Mouse (Mus musculus) liver, embryonic 13.5 days (tissue): ENCODE results near the gene Ano2. TPM values are rescaled to one million over a fixed set of nuclear protein-coding genes. Genes with fewer than 3 reads are reported as not detected.

Experiments used
- ATAC-seq: fragments of 200-750 bp; cut with Nextera tagmentation; 2 replicates; pipeline ENCODE4 v1.8.0; 2017; ENCODE audit warnings: low read depth, mild to moderate bottlenecking, moderate number of reproducible peaks, moderate library complexity
- DNase-seq: peaks from one replicate; pipeline ENCODE4 v3.0.0; 2022
- H3K27ac ChIP-seq: fragments of 300-500 bp; sonication (generic); 2 replicates; pipeline ENCODE4 v1.5.1; 2015; ENCODE audit warnings: moderate library complexity, mild to moderate bottlenecking, inconsistent platforms
- H3K27me3 ChIP-seq: fragments of 300-500 bp; sonication (generic); 2 replicates; pipeline ENCODE4 v1.6.1; 2015; ENCODE audit warnings: mild to moderate bottlenecking, inconsistent platforms
- H3K36me3 ChIP-seq: fragments of 300-500 bp; sonication (generic); 2 replicates; pipeline ENCODE4 v1.6.1; 2015; ENCODE audit warnings: mild to moderate bottlenecking, inconsistent platforms
- H3K4me1 ChIP-seq: fragments of 300-500 bp; sonication (generic); replicated peaks from 2 replicates; pipeline ENCODE4 v1.6.1; 2015; ENCODE audit warnings: inconsistent platforms
- H3K4me2 ChIP-seq: fragments of 300-500 bp; sonication (generic); 2 replicates; pipeline ENCODE4 v1.6.1; 2015; ENCODE audit warnings: inconsistent platforms, mild to moderate bottlenecking, moderate library complexity
- H3K4me3 ChIP-seq: fragments of 300-500 bp; sonication (generic); replicated peaks from 2 replicates; pipeline ENCODE4 v1.5.1; 2015; ENCODE audit warnings: mild to moderate bottlenecking, inconsistent platforms
- H3K9ac ChIP-seq: fragments of 300-500 bp; sonication (generic); 2 replicates; pipeline ENCODE4 v1.6.1; 2015; ENCODE audit warnings: mild to moderate bottlenecking, inconsistent platforms
- H3K9me3 ChIP-seq: fragments of 300-500 bp; sonication (generic); replicated peaks from 2 replicates; pipeline ENCODE4 v1.6.1; 2016; ENCODE audit warnings: inconsistent platforms
- WGBS: fragments of 180-500 bp; shearing (Covaris S2); methylation state at CpG from one replicate; pipeline ENCODE4 v1.1.7; 2015; ENCODE audit not compliant: insufficient replicate concordance; 5-methylcytosine and 5-hydroxymethylcytosine counted together
- polyA plus RNA-seq: library from polyadenylated mRNA; unstranded; fragments of >200 nt; fragmentation: Nextera tagmentation; extraction: Ambion mirVana; gene quantifications from 2 replicates; pipeline ENCODE4 v1.2.1, GENCODE M21; 2015

Gene Ano2
- polyA plus RNA-seq, 1 experiment from 2014 or later: 0.18 TPM

- Histone ChIP-seq H3K4me1 (no peaks in the 10 kb centered on the region; the same call in 1 of the 2 replicates), H3K36me3 (no peaks in the 10 kb centered on the region), H3K9ac (no peak overlapping the region), H3K4me2 (no peak overlapping the region), H3K4me3 (no peak overlapping the region), H3K27ac (no peak overlapping the region), H3K27me3 (no peaks in the 10 kb centered on the region), H3K9me3 (no peaks in the 10 kb centered on the region)
- ATAC-seq: no peak
- DNase-seq: no peak
- 62% methylated on average over 2 of the region's 2 CpGs for WGBS
Measured at GRCm38 (mm10) chr6:126016991-126017390, 326.8 kb downstream of the Ano2 start.

GRCm38 (mm10) chr6:126018411-126018810 is 328.2 kb downstream of the Ano2 start:
- Histone ChIP-seq H3K27ac (no peak overlapping the region), H3K9me3 (no peaks in the 10 kb centered on the region), H3K4me2 (no peak overlapping the region), H3K36me3 (no peaks in the 10 kb centered on the region), H3K4me1 (no peaks in the 10 kb centered on the region), H3K27me3 (no peaks in the 10 kb centered on the region), H3K4me3 (no peak overlapping the region), H3K9ac (no peak overlapping the region)
- DNase-seq: no peak
- 53% methylated on average over 1 of the region's 1 CpGs for whole genome bisulfite sequencing
- no peak for ATAC-seq

DNA sequence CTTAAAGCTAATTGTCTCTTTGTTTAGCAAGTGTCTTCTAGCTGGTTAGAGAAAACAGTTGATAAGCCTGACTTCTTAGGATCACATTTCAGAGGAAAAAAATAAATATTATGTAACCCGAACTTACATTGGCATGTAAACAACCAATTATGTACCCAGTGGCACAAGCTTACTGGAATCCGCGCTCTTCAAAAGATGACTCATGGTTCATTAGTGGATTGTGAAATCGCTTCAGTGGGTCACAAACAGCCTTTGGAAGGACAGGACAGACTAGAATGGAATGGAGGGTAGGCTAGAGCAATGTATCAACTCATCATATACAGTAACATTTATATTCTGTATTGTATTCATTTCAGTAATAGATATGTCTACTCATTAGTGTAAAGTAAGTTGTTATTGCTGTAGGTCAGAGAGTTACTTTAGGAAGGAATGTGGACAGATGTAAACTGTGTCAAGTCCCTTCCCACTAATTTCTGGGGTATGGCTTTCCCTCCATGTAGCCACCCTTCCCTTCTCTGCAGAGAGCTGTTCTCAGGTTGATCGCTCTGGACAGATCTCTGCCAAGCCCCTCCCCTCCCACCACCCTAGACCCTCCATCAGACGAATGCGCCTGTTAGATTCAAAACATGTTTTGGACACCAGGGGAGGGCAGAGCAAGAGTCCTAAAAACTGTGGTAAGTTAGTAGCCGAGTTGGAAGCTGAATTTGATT is 343.6 kb downstream of the Ano2 start:
- no peak overlapping the region for H3K27ac ChIP-seq
- H3K4me3 ChIP-seq: no peak overlapping the region
- no peaks in the 10 kb centered on the region for H3K27me3 ChIP-seq
- no peaks in the 10 kb centered on the region for H3K36me3 ChIP-seq
- peaks cover 2% of the 10 kb centered on the region; the same call in 1 of the 2 replicates for H3K4me1 ChIP-seq
- whole genome bisulfite sequencing: 54% methylated on average over 8 of the region's 8 CpGs
- H3K4me2 ChIP-seq: no peak overlapping the region
- H3K9me3 ChIP-seq: no peaks in the 10 kb centered on the region
- DNase-seq (no peak), ATAC-seq (no peak)
- H3K9ac ChIP-seq: no peak overlapping the region

GRCm38 (mm10) chr6:126034403-126034724 is 344.1 kb downstream of the Ano2 start:
- ATAC-seq: no peak
- DNase-seq: no peak
- H3K27ac ChIP-seq: no peak overlapping the region

GRCm38 (mm10) chr6:126034728-126035127 is 344.5 kb downstream of the Ano2 start:
- Histone ChIP-seq H3K27ac (no peak overlapping the region), H3K36me3 (no peaks in the 10 kb centered on the region), H3K27me3 (no peaks in the 10 kb centered on the region), H3K4me3 (no peak overlapping the region), H3K9ac (no peak overlapping the region), H3K4me1 (peaks cover 2% of the 10 kb centered on the region; the same call in 1 of the 2 replicates), H3K4me2 (no peak overlapping the region), H3K9me3 (no peaks in the 10 kb centered on the region)
- DNase-seq (no peak), ATAC-seq (no peak)
- 59% methylated on average over 7 of the region's 7 CpGs for WGBS

More at GRCm38 (mm10) chr6:126034403-126034724, 344.1 kb downstream of the Ano2 start:
- Histone ChIP-seq H3K4me3 (no peak overlapping the region), H3K9me3 (no peaks in the 10 kb centered on the region), H3K36me3 (no peaks in the 10 kb centered on the region), H3K27me3 (no peaks in the 10 kb centered on the region), H3K9ac (no peak overlapping the region), H3K4me1 (peaks cover 2% of the 10 kb centered on the region; the same call in 1 of the 2 replicates), H3K4me2 (no peak overlapping the region)
- 32% methylated on average over 2 of the region's 2 CpGs for WGBS

- Histone ChIP-seq H3K36me3 (no peaks in the 10 kb centered on the region), H3K9me3 (no peaks in the 10 kb centered on the region), H3K4me3 (no peak overlapping the region), H3K27ac (no peak overlapping the region), H3K4me2 (no peak overlapping the region), H3K9ac (no peak overlapping the region), H3K27me3 (no peaks in the 10 kb centered on the region), H3K4me1 (peaks cover 2% of the 10 kb centered on the region; the same call in 1 of the 2 replicates)
- 40% methylated on average over 2 of the region's 2 CpGs for WGBS
- ATAC-seq (no peak), DNase-seq (no peak)
Measured at GRCm38 (mm10) chr6:126035621-126036020, 345.4 kb downstream of the Ano2 start.

GRCm38 (mm10) chr6:126045931-126046330 is 355.7 kb downstream of the Ano2 start:
- H3K27ac ChIP-seq: no peak overlapping the region
- H3K4me1 ChIP-seq: no peaks in the 10 kb centered on the region
- ATAC-seq: no peak
- 21% methylated on average over 4 of the region's 4 CpGs for WGBS
- DNase-seq: peak; percentile 3
- no peaks in the 10 kb centered on the region for H3K36me3 ChIP-seq
- H3K9me3 ChIP-seq: no peaks in the 10 kb centered on the region
- H3K27me3 ChIP-seq: no peaks in the 10 kb centered on the region
- no peak overlapping the region for H3K4me3 ChIP-seq
- no peak overlapping the region for H3K9ac ChIP-seq
- H3K4me2 ChIP-seq: no peak overlapping the region

DNA sequence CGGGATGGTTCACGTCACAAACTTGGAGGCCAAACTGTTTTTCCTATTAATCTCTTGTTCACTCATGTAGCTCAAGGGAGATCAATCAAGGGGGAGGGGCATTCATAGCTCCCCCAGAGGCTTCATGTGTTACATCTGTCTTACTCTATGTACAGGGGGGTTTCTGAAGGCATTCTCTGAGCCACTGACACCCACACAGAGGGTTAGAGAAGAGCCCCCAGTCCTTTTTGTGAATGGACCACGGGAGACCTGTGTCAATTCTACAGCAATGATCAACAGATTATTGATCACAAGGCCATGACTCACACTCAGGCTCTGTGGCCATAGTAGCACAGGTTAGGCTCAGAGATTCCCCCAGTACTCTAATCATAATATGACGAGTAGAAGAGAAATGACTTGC is 358.0 kb downstream of the Ano2 start:
- no peak for ATAC-seq
- Histone ChIP-seq H3K4me2 (no peak overlapping the region), H3K27me3 (no peaks in the 10 kb centered on the region), H3K27ac (no peak overlapping the region), H3K9me3 (no peaks in the 10 kb centered on the region), H3K36me3 (no peaks in the 10 kb centered on the region), H3K4me1 (no peaks in the 10 kb centered on the region), H3K4me3 (no peak overlapping the region), H3K9ac (no peak overlapping the region)
- WGBS: 52% methylated on average over 4 of the region's 4 CpGs
- no peak for DNase-seq

DNA sequence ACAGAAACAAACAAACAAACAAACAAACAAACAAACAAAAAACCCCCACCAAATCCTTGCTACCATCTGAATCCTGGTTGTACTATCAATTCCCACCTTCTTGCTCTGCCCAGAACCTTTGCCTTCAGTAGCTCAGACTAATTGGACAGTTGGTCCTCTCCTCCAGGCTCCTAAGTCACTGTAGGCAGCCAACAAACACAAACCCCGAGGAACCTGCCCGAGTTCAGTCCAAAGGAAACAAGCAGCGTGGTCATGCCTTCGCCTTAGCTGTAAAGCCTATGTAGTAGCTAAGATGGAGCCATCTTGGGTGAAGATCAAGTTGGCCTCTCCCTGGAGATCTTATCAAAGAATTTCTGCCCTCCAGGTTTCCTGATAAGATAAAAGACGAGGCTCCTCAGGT is 362.9 kb downstream of the Ano2 start:
- Histone ChIP-seq H3K4me2 (no peak overlapping the region), H3K4me3 (no peak overlapping the region), H3K4me1 (no peaks in the 10 kb centered on the region), H3K36me3 (no peaks in the 10 kb centered on the region), H3K9me3 (no peaks in the 10 kb centered on the region), H3K9ac (no peak overlapping the region), H3K27ac (no peak overlapping the region), H3K27me3 (no peaks in the 10 kb centered on the region)
- WGBS: 61% methylated on average over 5 of the region's 5 CpGs
- ATAC-seq (no peak), DNase-seq (no peak)

- no peak overlapping the region for H3K4me3 ChIP-seq
- no peaks in the 10 kb centered on the region for H3K27me3 ChIP-seq
- 48% methylated on average over 3 of the region's 3 CpGs for WGBS
Measured at GRCm38 (mm10) chr6:126057706-126058105, 367.5 kb downstream of the Ano2 start.

DNA sequence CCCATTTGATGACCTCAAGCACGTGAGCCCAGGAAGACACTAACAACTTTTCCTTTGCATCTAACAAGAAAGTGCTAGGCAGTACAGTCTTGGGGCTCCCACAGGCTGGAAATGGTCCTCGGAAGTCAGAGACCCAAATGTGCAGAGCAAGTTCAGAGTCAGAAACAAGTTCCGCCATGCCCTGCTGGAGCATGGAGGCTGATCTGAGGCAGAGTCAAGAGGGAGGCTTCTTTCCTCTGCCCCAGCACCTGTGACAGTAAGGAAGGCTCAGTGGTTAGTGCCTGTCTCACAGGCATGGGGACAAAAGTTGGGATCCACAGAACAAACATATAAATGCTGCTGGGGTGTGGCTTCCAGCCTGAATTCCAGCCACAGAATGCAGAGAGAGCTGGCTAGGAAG is 390.3 kb downstream of the Ano2 start:
- no peak for ATAC-seq
- no peak overlapping the region for H3K4me3 ChIP-seq
- no peaks in the 10 kb centered on the region for H3K4me1 ChIP-seq
- H3K27me3 ChIP-seq: no peaks in the 10 kb centered on the region
- 70% methylated on average over 3 of the region's 3 CpGs for WGBS
- no peak overlapping the region for H3K4me2 ChIP-seq
- DNase-seq: no peak
- H3K36me3 ChIP-seq: no peaks in the 10 kb centered on the region
- no peaks in the 10 kb centered on the region for H3K9me3 ChIP-seq
- H3K27ac ChIP-seq: no peak overlapping the region
- no peak overlapping the region for H3K9ac ChIP-seq

More at GRCm38 (mm10) chr6:126057706-126058105, 367.5 kb downstream of the Ano2 start:
- Histone ChIP-seq H3K4me1 (no peaks in the 10 kb centered on the region), H3K4me2 (no peak overlapping the region), H3K27ac (no peak overlapping the region), H3K36me3 (no peaks in the 10 kb centered on the region), H3K9ac (no peak overlapping the region), H3K9me3 (no peaks in the 10 kb centered on the region)
- no peak for DNase-seq
- no peak for ATAC-seq

DNA sequence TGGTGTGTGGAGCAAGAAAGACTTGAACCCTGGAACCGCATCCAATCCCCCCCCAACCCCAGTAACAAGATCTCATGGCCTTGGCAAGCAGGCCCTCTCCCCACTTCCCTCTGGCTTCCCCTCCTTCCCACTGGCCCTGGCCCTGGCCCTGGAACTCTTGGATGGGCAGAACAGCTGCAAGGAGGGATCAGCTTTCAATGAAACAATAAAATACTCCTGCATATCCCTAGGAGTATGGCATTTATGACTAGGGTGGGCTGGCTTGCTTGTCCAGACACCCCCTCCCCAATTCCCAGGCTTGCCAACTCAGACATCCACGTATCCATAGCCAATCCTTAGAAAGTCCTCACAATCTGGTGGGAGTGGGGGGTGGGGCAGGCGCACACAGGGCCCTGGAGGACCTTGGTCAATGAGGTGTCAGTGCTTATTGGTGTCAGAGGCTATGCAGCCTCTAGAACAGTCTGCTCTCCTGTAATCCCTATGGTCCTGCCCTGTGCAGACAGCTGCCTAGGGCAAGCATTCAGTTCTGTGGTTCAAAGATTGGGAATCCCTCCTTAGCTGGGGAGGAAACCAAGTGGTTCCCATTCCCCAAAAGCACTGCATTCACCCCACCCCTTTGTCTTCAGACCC is 396.2 kb downstream of the Ano2 start:
- Histone ChIP-seq H3K4me1 (no peaks in the 10 kb centered on the region), H3K4me3 (no peak overlapping the region), H3K9ac (no peak overlapping the region), H3K27me3 (no peaks in the 10 kb centered on the region), H3K36me3 (no peaks in the 10 kb centered on the region), H3K27ac (no peak overlapping the region), H3K9me3 (no peaks in the 10 kb centered on the region), H3K4me2 (no peak overlapping the region)
- DNase-seq (no peak), ATAC-seq (no peak)
- 57% methylated on average over 3 of the region's 3 CpGs for WGBS
